21 mouse cellular contexts compared by ENCODE assay signal in the genomic region with DNA sequence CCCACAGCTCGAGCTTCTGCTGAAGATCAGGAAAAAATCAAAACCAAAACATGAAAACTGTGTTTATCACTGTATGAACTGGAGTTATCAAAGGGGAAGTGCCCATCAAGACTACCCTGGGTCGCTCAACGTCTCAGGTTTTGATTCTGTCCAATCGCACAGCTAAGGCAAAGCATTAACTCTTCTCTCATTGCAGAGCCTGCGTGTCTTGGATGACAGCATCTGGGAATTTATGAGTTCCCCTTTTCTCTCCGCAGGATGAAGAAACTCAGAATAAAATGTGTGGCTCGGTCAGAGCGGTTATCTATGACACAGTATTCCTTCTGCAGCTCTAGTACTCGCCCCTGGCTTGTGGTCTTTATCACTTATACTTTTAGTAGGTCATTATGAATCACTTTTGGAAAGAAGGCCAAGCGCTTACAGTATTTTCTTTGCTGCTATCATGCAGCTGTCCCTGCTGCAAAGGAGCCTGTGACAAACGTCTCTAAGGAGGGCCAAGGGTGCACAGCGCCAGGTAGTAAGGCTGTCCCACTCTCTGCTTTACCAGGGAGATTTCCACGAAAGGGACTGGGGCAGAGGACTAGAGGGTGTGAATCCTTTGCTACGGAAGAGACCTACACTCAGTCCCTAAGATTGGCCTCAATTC. TPM values are rescaled to one million over a fixed set of nuclear protein-coding genes. Genes with fewer than 3 reads are reported as not detected.
A peak's percentile ranks its signal among the peaks of the same experiment; 100 is the strongest.
DNase-seq lines count a peak whose midpoint lies in the region; ATAC-seq and TF ChIP-seq lines count a peak whose summit lies in the region.
"Had no signal": no experiment of that assay in that cellular context is flagged by ENCODE, and none has a peak within 500 bp of the region (broad histone marks: within the 10 kb centered on the region; RNA-seq: fewer than 3 reads in every experiment).

No protein-coding gene starts in this region.

- no peak overlapping the region for H3K27ac ChIP-seq in neural tube, embryonic 13.5 days (replicated peaks)
- H3K27ac ChIP-seq in embryonic fibroblast, embryonic 13.5 days (ENCODE audit: insufficient read depth, low read length), result peak overlapping the region; percentile 7; the same call in 1 of the 2 replicates
- no peak overlapping the region for H3K27ac ChIP-seq in hindbrain, embryonic 16.5 days (ENCODE audit: low read depth, low read length)
- H3K27ac ChIP-seq: hindbrain, postnatal 0 days; midbrain, embryonic 12.5 days had no signal

- peaks cover 13% of the 10 kb centered on the region for H3K4me1 ChIP-seq in neural tube, embryonic 13.5 days (replicated peaks)
- H3K4me1 ChIP-seq in embryonic fibroblast, embryonic 13.5 days (ENCODE audit: control insufficient read depth, insufficient read depth, low read length), result peaks cover 2% of the 10 kb centered on the region; the same call in 1 of the 2 replicates
- no peaks in the 10 kb centered on the region for H3K4me1 ChIP-seq in hindbrain, embryonic 16.5 days (ENCODE audit: control insufficient read depth, insufficient read depth, low read depth, low read length)
- H3K4me1 ChIP-seq: midbrain, embryonic 12.5 days had no signal

- no peaks in the 10 kb centered on the region for H3K9me3 ChIP-seq in neural tube, embryonic 13.5 days
- H3K9me3 ChIP-seq in hindbrain, embryonic 16.5 days (ENCODE audit: control insufficient read depth, low read length), result no peaks in the 10 kb centered on the region
- H3K9me3 ChIP-seq: midbrain, embryonic 12.5 days had no signal

- H3K27me3 ChIP-seq in neural tube, embryonic 13.5 days, result no peaks in the 10 kb centered on the region
- H3K27me3 ChIP-seq in myocyte (ENCODE audit: control insufficient read depth, insufficient read depth, insufficient read length), result no peaks in the 10 kb centered on the region
- no peaks in the 10 kb centered on the region for H3K27me3 ChIP-seq in hindbrain, embryonic 16.5 days (replicated peaks; ENCODE audit: control insufficient read depth, insufficient read depth, low read length)
- H3K27me3 ChIP-seq: midbrain, embryonic 12.5 days had no signal

- H3K4me3 ChIP-seq in neural tube, embryonic 13.5 days, result no peak overlapping the region
- H3K4me3 ChIP-seq in embryonic fibroblast, embryonic 13.5 days (ENCODE audit: insufficient read depth, low read length), result no peak overlapping the region
- H3K4me3 ChIP-seq in myocyte, result no peak overlapping the region
- no peak overlapping the region for H3K4me3 ChIP-seq in hindbrain, embryonic 16.5 days (ENCODE audit: low read length)
- H3K4me3 ChIP-seq: midbrain, embryonic 12.5 days had no signal

- TF ChIP-seq CTCF in embryonic fibroblast, embryonic 13.5 days (IDR thresholded peaks at IDR 0.05; ENCODE audit: borderline replicate concordance, insufficient read depth, low read length), result no peak

- H3K36me3 ChIP-seq in neural tube, embryonic 13.5 days, result no peaks in the 10 kb centered on the region
- H3K36me3 ChIP-seq in myocyte (ENCODE audit: control insufficient read depth, insufficient read depth), result no peaks in the 10 kb centered on the region
- H3K36me3 ChIP-seq in hindbrain, embryonic 16.5 days (ENCODE audit: control insufficient read depth, insufficient read depth, low read length), result no peaks in the 10 kb centered on the region
- H3K36me3 ChIP-seq: midbrain, embryonic 12.5 days had no signal

- 0 out of 2 replicates have a peak overlapping the region, but pooled peaks have one; percentile 13 for H3K9ac ChIP-seq in neural tube, embryonic 13.5 days
- no peak overlapping the region for H3K9ac ChIP-seq in hindbrain, embryonic 16.5 days (ENCODE audit: low read depth, low read length)
- H3K9ac ChIP-seq: midbrain, embryonic 12.5 days had no signal

- no peak for TF ChIP-seq POLR2A in embryonic fibroblast, embryonic 13.5 days (IDR thresholded peaks at IDR 0.05; ENCODE audit: low read depth, low read length)
- TF ChIP-seq POLR2A in myocyte (IDR thresholded peaks at IDR 0.05; ENCODE audit: insufficient read length, low read depth), result no peak

- no peaks in the 10 kb centered on the region for H3K79me2 ChIP-seq in myocyte (ENCODE audit: control insufficient read depth, insufficient read depth)

- peak; percentile 35 for DNase-seq in heart, adult 11 months
- DNase-seq in heart, postnatal 4 days, result no peak
- no peak for DNase-seq in neural tube, embryonic 10.5 days (ENCODE audit: extremely low spot score, low spot score)
- no peak for DNase-seq in kidney, postnatal 25 days
- DNase-seq: adrenal gland, postnatal 10 days; cerebellum, postnatal 10 days; kidney, adult 18-20 months; kidney, postnatal 14 days; lung, postnatal 14 days; spleen, adult 18-20 months had no signal

- 67% methylated on average over 14 of the region's 14 CpGs for whole genome bisulfite sequencing in neural tube, embryonic 13.5 days
- 87% methylated on average over 14 of the region's 14 CpGs for WGBS in hindbrain, embryonic 16.5 days

- ATAC-seq in neural tube, embryonic 13.5 days (ENCODE audit: low read depth), result no peak
- no peak for ATAC-seq in hindbrain, embryonic 16.5 days
- ATAC-seq: forebrain, embryonic 14.5 days; hindbrain, postnatal 0 days had no signal

- H3ac ChIP-seq in myocyte (ENCODE audit: control insufficient read depth, insufficient read length), result no peak overlapping the region

- no peak overlapping the region for H3K4me2 ChIP-seq in neural tube, embryonic 13.5 days
- peak overlapping the region; percentile 87 for H3K4me2 ChIP-seq in myocyte (ENCODE audit: low read depth)
- no peak overlapping the region for H3K4me2 ChIP-seq in hindbrain, embryonic 16.5 days (ENCODE audit: low read length)
- H3K4me2 ChIP-seq: midbrain, embryonic 12.5 days had no signal

TF ChIP-seq in myocyte, 11 proteins besides CTCF, POLR2A, EP300 and RAD21:
- TF ChIP-seq MYOD1 (IDR thresholded peaks at IDR 0.05; ENCODE audit: control insufficient read depth in 1 of 3, insufficient read length in 2 of 3, low read depth in 2 of 3) (peak; percentile 10 to 69 (median 61)), MYOG (IDR thresholded peaks at IDR 0.05; ENCODE audit: control insufficient read depth in 1 of 3, insufficient read depth in 1 of 3, insufficient read length in 2 of 3, low read depth in 2 of 3) (peak in 2 of 3 experiments; percentile 56 to 65), CEBPB (IDR thresholded peaks at IDR 0.05; ENCODE audit: insufficient read depth, poor library complexity, severe bottlenecking) (peak; percentile 46; the same call in 1 of the 2 replicates), E2F4 (IDR thresholded peaks at IDR 0.05; ENCODE audit: insufficient read depth) (no peak)
TF ChIP-seq in myocyte: peak in this region for 3.

RNA-seq across cellular contexts. Expression of gene Txndc2, which starts 6.1 kb away (rescaled TPM):
- under 1 TPM; 0.14 to 0.47 TPM for total RNA-seq in heart, postnatal 4 days (2021)
- polyA plus RNA-seq in neural tube, embryonic 13.5 days (2015; fragmentation: Nextera tagmentation; extraction: Ambion mirVana), result 0.17 TPM in 1 of 2 replicates, not detected in the other
- not detected in 2 replicates for polyA plus RNA-seq in embryonic fibroblast, embryonic 13.5 days (2011; ENCODE audit: insufficient read length, low read depth, missing spikeins)
- 0.04 TPM for polyA plus RNA-seq in myocyte (2012; fragmentation: generic; extraction: Trizol)
- 0.11 TPM in 1 of 2 replicates, not detected in the other for polyA plus RNA-seq in hindbrain, embryonic 16.5 days (2015; fragmentation: Nextera tagmentation; extraction: Ambion mirVana)
- total RNA-seq: hindbrain, postnatal 0 days; layer of hippocampus, postnatal 25 days had no signal
- polyA plus RNA-seq: heart, embryonic 16.5 days; liver, embryonic 16.5 days; stomach, embryonic 14.5 days had no signal

RNA-seq across cellular contexts. Expression of gene Vapa, which starts 22.5 kb away (rescaled TPM):
- total RNA-seq in heart, postnatal 4 days (2021), result 100 to 1,000 TPM; 109 to 111 TPM
- polyA plus RNA-seq in neural tube, embryonic 13.5 days (2015; fragmentation: Nextera tagmentation; extraction: Ambion mirVana), result 308 and 327 TPM in 2 replicates
- 202 and 238 TPM in 2 replicates for polyA plus RNA-seq in embryonic fibroblast, embryonic 13.5 days (2011; ENCODE audit: insufficient read length, low read depth, missing spikeins)
- 78.9 TPM for polyA plus RNA-seq in myocyte (2012; fragmentation: generic; extraction: Trizol)
- 250 and 257 TPM in 2 replicates for polyA plus RNA-seq in hindbrain, embryonic 16.5 days (2015; fragmentation: Nextera tagmentation; extraction: Ambion mirVana)
